Mouse (Mus musculus) liver, embryonic 14.5 days (tissue): ENCODE data around the gene Sh3bp2. TPM values are rescaled to one million over a fixed set of nuclear protein-coding genes. Genes with fewer than 3 reads are reported as not detected.

Experiments used
- ATAC-seq: fragments of 200-750 bp; cut with Nextera tagmentation; 2 replicates; pipeline ENCODE4 v1.8.0; 2017; ENCODE audit warnings: moderate number of reproducible peaks, mild to moderate bottlenecking, moderate library complexity; ENCODE audit not compliant: insufficient read depth
- DNase-seq, 3 experiments: peaks; one replicate each; pipeline ENCODE4 v3.0.0-alpha.2; 2012 to 2013; ENCODE audit warnings: low read depth in 3 of 3, low spot score in 3 of 3
- H3K27ac ChIP-seq: fragments of 300-500 bp; sonication (generic); 2 replicates; pipeline ENCODE4 v1.5.1; 2014; ENCODE audit warnings: moderate library complexity, mild to moderate bottlenecking, control low read depth, inconsistent platforms
- H3K27me3 ChIP-seq: fragments of 300-500 bp; sonication (generic); 2 replicates; pipeline ENCODE4 v1.6.1; 2014; ENCODE audit warnings: mild to moderate bottlenecking, low read length, moderate library complexity; ENCODE audit not compliant: control insufficient read depth, insufficient read depth
- H3K36me3 ChIP-seq: fragments of 300-500 bp; sonication (generic); replicated peaks from 2 replicates; pipeline ENCODE4 v1.6.1; 2014; ENCODE audit warnings: low read depth; ENCODE audit not compliant: control insufficient read depth, insufficient read depth
- H3K4me1 ChIP-seq, 2 experiments: fragments of 200-500 bp in 1 of 2; fragments of 300-500 bp in 1 of 2; sonication (generic) in 1 of 2; replicated peaks; 2 replicates each; pipeline ENCODE4 v1.6.1; 2012 to 2014; ENCODE audit warnings: antibody characterized with exemption in 1 of 2, inconsistent platforms in 1 of 2, low read length in 1 of 2; ENCODE audit not compliant: control insufficient read depth in 2 of 2, insufficient read depth in 2 of 2
- H3K4me2 ChIP-seq: fragments of 300-500 bp; sonication (generic); 2 replicates; pipeline ENCODE4 v1.6.1; 2014; ENCODE audit warnings: low read depth, mild to moderate bottlenecking, control low read depth, moderate library complexity
- H3K4me3 ChIP-seq, 2 experiments: fragments of 200-500 bp in 1 of 2; fragments of 300-500 bp in 1 of 2; sonication (generic) in 1 of 2; 2 replicates each; pipeline ENCODE4 v1.5.1; 2012 to 2014; ENCODE audit warnings: low read depth in 2 of 2, low read length in 2 of 2, mild to moderate bottlenecking in 2 of 2, control low read depth in 1 of 2, inconsistent platforms in 1 of 2, moderate library complexity in 1 of 2; ENCODE audit not compliant: insufficient read depth in 1 of 2
- H3K9ac ChIP-seq: fragments of 300-500 bp; sonication (generic); replicated peaks from 2 replicates; pipeline ENCODE4 v1.6.1; 2014; ENCODE audit warnings: mild to moderate bottlenecking, control low read depth, moderate library complexity
- H3K9me3 ChIP-seq: fragments of 300-500 bp; sonication (generic); 2 replicates; pipeline ENCODE4 v1.6.1; 2016; ENCODE audit warnings: low read length, mixed read lengths; ENCODE audit not compliant: control insufficient read depth
- CTCF ChIP-seq: IDR thresholded peaks from 2 replicates; pipeline ENCODE4 v1.5.1; 2016; ENCODE audit warnings: antibody characterized with exemption, low read depth, control low read depth
- EP300 ChIP-seq: IDR thresholded peaks from 2 replicates; pipeline ENCODE4 v1.6.1; 2016; ENCODE audit warnings: antibody characterized with exemption, low read depth
- WGBS: fragments of 180-500 bp; shearing (Covaris S2); extraction: QIAGEN DNeasy Blood & Tissue Kit; methylation state at CpG from one replicate; pipeline ENCODE4 v1.1.7; 2014; ENCODE audit not compliant: insufficient replicate concordance; 5-methylcytosine and 5-hydroxymethylcytosine counted together
- polyA plus RNA-seq, 2 experiments: library from polyadenylated mRNA; depleted of rRNA in 1 of 2; stranded (reverse) in 1 of 2; unstranded in 1 of 2; fragments of >200 nt; fragmentation: Nextera tagmentation in 1 of 2; extraction: Ambion mirVana in 1 of 2; gene quantifications; 2 replicates each; pipeline versions ENCODE4 v1.2.1 to v1.2.3; 2012 to 2014

Gene Sh3bp2
- polyA plus RNA-seq, 2 experiments: 4.9 to 5.2 TPM

DNA sequence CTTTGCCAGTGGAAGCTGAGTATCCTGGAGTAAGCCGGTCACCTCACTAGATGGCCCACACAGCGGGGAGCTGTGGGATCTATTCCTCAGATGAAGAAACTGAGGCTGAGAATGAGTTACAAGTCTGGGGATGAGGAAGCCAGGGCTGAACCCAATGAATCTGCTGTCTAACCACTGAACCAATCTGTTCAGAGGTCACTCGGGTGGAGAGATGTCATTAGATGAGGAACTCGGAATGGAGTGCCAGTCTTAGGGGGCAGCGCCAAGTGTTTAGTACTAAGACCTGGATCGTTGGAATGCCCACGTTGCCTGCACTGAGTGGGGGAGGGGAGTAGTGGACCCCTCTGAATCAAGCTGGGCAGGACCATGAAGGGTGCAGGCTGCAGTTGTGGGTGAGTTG lies 12.4 kb downstream of the Sh3bp2 start:
- ATAC-seq (no peak), DNase-seq (no peak)
- WGBS: 46% methylated on average over 7 of the region's 7 CpGs
- Histone ChIP-seq H3K27ac (no peak overlapping the region), H3K4me2 (no peak overlapping the region), H3K9ac (no peak overlapping the region), H3K4me1 (0 out of 4 replicates have a peak, but pooled peaks cover 0 to 3% of the 10 kb centered on the region in 2 experiments), H3K36me3 (no peaks in the 10 kb centered on the region), H3K4me3 (no peak overlapping the region), H3K9me3 (no peaks in the 10 kb centered on the region), H3K27me3 (no peaks in the 10 kb centered on the region; the same call in 1 of the 2 replicates)
- TF ChIP-seq CTCF: no peak
- TF ChIP-seq EP300: no peak

DNA sequence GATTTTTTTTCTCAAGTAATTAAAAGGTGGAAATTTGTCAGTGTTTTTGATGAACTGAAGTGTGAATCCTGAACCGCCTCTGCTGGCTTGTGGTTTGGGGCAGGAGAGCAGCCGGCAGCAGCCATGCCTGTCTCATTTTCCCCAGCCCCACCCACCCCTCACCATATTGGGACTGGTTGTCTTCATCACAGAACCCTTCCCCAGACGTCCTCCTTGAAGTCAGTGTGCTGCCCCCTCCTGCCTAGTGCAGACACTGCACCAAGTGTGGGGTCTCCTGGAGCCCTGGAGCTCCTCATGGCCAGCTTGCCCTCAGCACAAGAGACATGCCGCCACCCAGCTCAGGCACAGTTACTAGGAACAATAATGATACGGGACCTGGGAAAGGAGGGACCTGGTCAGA lies 12.9 kb downstream of the Sh3bp2 start:
- H3K9ac ChIP-seq: no peak overlapping the region
- no peaks in the 10 kb centered on the region for H3K9me3 ChIP-seq
- no peak overlapping the region for H3K27ac ChIP-seq
- DNase-seq (no peak), ATAC-seq (0 out of 2 replicates have a peak, but pooled peaks have one; percentile 22)
- 21% methylated on average over 5 of the region's 5 CpGs for WGBS
- H3K4me2 ChIP-seq: no peak overlapping the region
- TF ChIP-seq EP300 (no peak), CTCF (peak; percentile 65)
- H3K27me3 ChIP-seq: no peaks in the 10 kb centered on the region; the same call in 1 of the 2 replicates
- H3K36me3 ChIP-seq: no peaks in the 10 kb centered on the region
- no peaks in the 10 kb centered on the region for H3K4me1 ChIP-seq
- H3K4me3 ChIP-seq: no peak overlapping the region

DNA sequence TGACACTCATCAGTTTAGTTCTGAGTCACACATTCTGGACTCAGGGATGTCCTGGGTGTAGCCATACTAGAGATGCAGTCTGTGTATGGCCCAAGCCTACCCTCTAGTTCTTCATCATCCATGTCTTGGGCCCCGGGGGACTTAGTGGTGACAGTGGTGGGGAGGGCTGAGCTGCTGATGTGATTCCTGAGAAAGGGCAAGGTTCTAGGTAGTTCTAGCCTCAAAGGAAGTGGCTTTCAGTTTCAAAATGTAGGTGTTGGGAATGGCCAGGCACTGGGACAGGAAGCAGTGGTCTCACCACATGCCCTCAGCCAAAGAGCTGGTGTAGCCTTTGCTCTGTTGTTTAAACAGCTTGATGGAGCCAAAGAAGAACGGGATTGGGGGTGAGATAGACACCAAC lies 13.5 kb downstream of the Sh3bp2 start:
- H3K9me3 ChIP-seq: no peaks in the 10 kb centered on the region
- H3K9ac ChIP-seq: no peak overlapping the region
- H3K27me3 ChIP-seq: no peaks in the 10 kb centered on the region; the same call in 1 of the 2 replicates
- no peak for ATAC-seq
- H3K4me2 ChIP-seq: no peak overlapping the region
- H3K36me3 ChIP-seq: no peaks in the 10 kb centered on the region
- no peak overlapping the region for H3K4me3 ChIP-seq
- TF ChIP-seq EP300 (no peak), CTCF (no peak)
- no peak for DNase-seq
- H3K4me1 ChIP-seq: no peaks in the 10 kb centered on the region
- WGBS: 52% methylated on average over 2 of the region's 2 CpGs
- no peak overlapping the region for H3K27ac ChIP-seq

- 74% methylated on average over 1 of the region's 1 CpGs for WGBS
- no peak for ATAC-seq
Measured at GRCm38 (mm10) chr5:34542166-34542565, 16.5 kb downstream of the Sh3bp2 start.

DNA sequence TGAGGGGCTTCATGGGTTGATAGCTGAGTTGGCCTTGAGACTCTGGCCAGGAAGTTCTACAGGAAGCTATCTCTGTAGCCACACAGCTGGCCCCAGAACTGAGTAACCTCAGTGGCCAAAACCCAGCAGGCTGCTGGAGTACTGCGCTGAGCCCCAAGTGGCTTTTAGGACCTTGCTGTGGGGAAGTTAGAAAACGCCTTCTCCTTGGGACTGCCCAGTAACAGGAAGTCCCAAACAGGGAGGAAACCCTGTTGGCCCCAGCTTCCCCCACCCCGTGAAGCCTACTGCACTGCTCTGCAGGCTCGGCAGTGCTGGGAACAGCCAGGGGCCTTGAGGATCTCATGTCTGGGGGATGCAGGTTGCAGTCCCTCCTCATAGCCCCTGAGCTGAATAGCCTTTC lies 17.5 kb downstream of the Sh3bp2 start:
- ATAC-seq: no peak
- Histone ChIP-seq H3K4me3 (peak overlapping the region; percentile 6 to 15; a peak in 2 of 4 replicates), H3K27ac (no peak overlapping the region), H3K4me1 (no peaks in the 10 kb centered on the region; a peak in 1 of 4 replicates), H3K9ac (no peak overlapping the region), H3K36me3 (no peaks in the 10 kb centered on the region), H3K9me3 (no peaks in the 10 kb centered on the region), H3K4me2 (no peak overlapping the region), H3K27me3 (no peaks in the 10 kb centered on the region; the same call in 1 of the 2 replicates)
- 15% methylated on average over 4 of the region's 4 CpGs for WGBS
- TF ChIP-seq CTCF: no peak
- TF ChIP-seq EP300: no peak
- DNase-seq: no peak

More at GRCm38 (mm10) chr5:34542166-34542565, 16.5 kb downstream of the Sh3bp2 start:
- Histone ChIP-seq H3K36me3 (no peaks in the 10 kb centered on the region), H3K9ac (no peak overlapping the region), H3K9me3 (no peaks in the 10 kb centered on the region), H3K27me3 (no peaks in the 10 kb centered on the region; the same call in 1 of the 2 replicates), H3K4me2 (no peak overlapping the region), H3K4me3 (no peak overlapping the region), H3K27ac (no peak overlapping the region), H3K4me1 (no peaks in the 10 kb centered on the region; a peak in 1 of 4 replicates)
- no peak for TF ChIP-seq CTCF
- no peak for TF ChIP-seq EP300
- DNase-seq: no peak
